Mouse (Mus musculus) B cell, adult 2 months (primary cell): ENCODE data around the gene Ctla2a.
"Not testable (repeated sequence)": the region's sequence is repeated elsewhere in the genome, so short reads cannot be mapped to it uniquely, and the experiment has no call there.

Experiments
- DNase-seq, 2 experiments: peaks; one replicate each; pipeline ENCODE4 v3.0.0; 2022

Gene Ctla2a

GRCm38 (mm10) chr13:60936500-60936901 is at the start of gene Ctla2a, which contains the start of gene Gm49391:
Ctla2a (minus strand) TSS chr13:60936625.
Gm49391 (minus strand) TSS chr13:60936571.
- no peak for DNase-seq

GRCm38 (mm10) chr13:60972319-60972718 is 35.9 kb upstream of the Ctla2a start:
- not testable (repeated sequence) for DNase-seq

GRCm38 (mm10) chr13:60963985-60964384 is 27.6 kb upstream of the Ctla2a start:
- not testable (repeated sequence) for DNase-seq

GRCm38 (mm10) chr13:60961706-60962105 is 25.3 kb upstream of the Ctla2a start:
- DNase-seq, result no peak

GRCm38 (mm10) chr13:60941884-60942283 is 5.5 kb upstream of the Ctla2a start, which contains the start of gene Tpbpa:
Tpbpa (minus strand) TSS chr13:60941984.
- DNase-seq, result not testable (repeated sequence)

GRCm38 (mm10) chr13:60935490-60935889 is 935 bp downstream of the Ctla2a start, which contains the start of gene Gm49393:
Gm49393 (minus strand) TSS chr13:60935590.
- not testable (repeated sequence) for DNase-seq

GRCm38 (mm10) chr13:60904780-60905179 is 31.6 kb downstream of the Ctla2a start, which contains the start of gene Tpbpb:
Tpbpb (minus strand) TSS chr13:60904880.
- not testable (repeated sequence) for DNase-seq

GRCm38 (mm10) chr13:60897328-60897727 is 39.1 kb downstream of the Ctla2a start, which contains the start of gene Ctla2b:
Ctla2b (minus strand) TSS chr13:60897447.
- no peak for DNase-seq

- DNase-seq, result not testable (repeated sequence)
Observed at GRCm38 (mm10) chr13:60896794-60897193, 39.6 kb downstream of the Ctla2a start, which contains the start of gene Gm49392. Gm49392 (minus strand) TSS chr13:60896894.

- DNase-seq, result no peak
Observed at GRCm38 (mm10) chr13:60895406-60896160, 40.8 kb downstream of the Ctla2a start.

- DNase-seq, result no peak
Observed at GRCm38 (mm10) chr13:60892301-60892700, 44.1 kb downstream of the Ctla2a start.
